Comparison of ENCODE assay signal across 9 mouse cellular contexts in the genomic region with DNA sequence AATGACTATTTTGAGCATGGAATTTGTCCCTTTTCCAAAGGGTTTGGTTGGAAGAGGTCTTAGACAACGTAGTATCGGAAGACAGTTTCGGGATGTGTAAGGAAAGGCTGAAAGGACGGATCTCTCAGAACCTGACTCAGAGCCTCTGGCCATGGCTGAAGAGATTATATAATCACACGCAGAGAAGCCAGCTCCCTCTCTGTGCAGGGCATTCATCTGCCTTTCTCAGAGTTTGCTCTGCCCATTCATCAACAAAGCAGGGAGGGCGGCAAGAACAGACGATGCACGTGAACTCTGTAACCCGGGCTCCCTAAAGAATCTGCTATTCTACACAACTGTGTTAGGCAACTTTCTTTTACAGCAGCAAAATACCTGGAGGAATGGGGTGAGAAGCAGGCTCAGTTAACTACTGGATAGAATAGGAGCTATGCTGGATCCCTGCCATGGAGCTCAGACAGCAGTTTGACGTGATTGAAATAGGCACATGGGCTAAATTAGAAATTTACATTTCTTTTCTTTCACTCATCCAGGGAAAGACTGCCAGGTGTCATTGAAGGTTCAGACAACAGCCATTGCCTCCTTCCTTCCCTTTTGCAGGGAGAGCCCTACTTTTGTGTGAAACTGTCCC. TPM values are rescaled to one million over a fixed set of nuclear protein-coding genes. Genes with fewer than 3 reads are reported as not detected.
DNase-seq lines count a peak whose midpoint lies in the region; ATAC-seq lines count a peak whose summit lies in the region.
"Had no signal": no experiment of that assay in that cellular context is flagged by ENCODE, and none has a peak within 500 bp of the region (broad histone marks: within the 10 kb centered on the region; RNA-seq: fewer than 3 reads in every experiment).

No protein-coding gene starts in this region.

- no peak for ATAC-seq in heart, embryonic 12.5 days (ENCODE audit: insufficient number of reproducible peaks, low FRiP score)
- ATAC-seq in forebrain, embryonic 15.5 days (replicated peaks) = peak; percentile 17; the same call in 1 of the 2 replicates
- ATAC-seq in midbrain, embryonic 12.5 days (ENCODE audit: low FRiP score, low read depth) = peak; percentile 5; the same call in 1 of the 2 replicates

- H3K27me3 ChIP-seq in heart, embryonic 12.5 days (replicated peaks) = no peaks in the 10 kb centered on the region
- H3K27me3 ChIP-seq in forebrain, embryonic 15.5 days = no peaks in the 10 kb centered on the region
- H3K27me3 ChIP-seq in midbrain, embryonic 12.5 days = no peaks in the 10 kb centered on the region

- H3K36me3 ChIP-seq in heart, embryonic 12.5 days = no peaks in the 10 kb centered on the region
- no peaks in the 10 kb centered on the region for H3K36me3 ChIP-seq in forebrain, embryonic 15.5 days
- no peaks in the 10 kb centered on the region for H3K36me3 ChIP-seq in midbrain, embryonic 12.5 days
- H3K36me3 ChIP-seq: G1E had no signal

- H3K9me3 ChIP-seq in heart, embryonic 12.5 days (replicated peaks) = no peaks in the 10 kb centered on the region
- H3K9me3 ChIP-seq in forebrain, embryonic 15.5 days = no peaks in the 10 kb centered on the region
- H3K9me3 ChIP-seq in midbrain, embryonic 12.5 days = no peaks in the 10 kb centered on the region
- H3K9me3 ChIP-seq: G1E had no signal

- peak overlapping the region; percentile 37; the same call in 1 of the 2 replicates for H3K4me3 ChIP-seq in heart, embryonic 12.5 days
- peak overlapping the region; percentile 38 for H3K4me3 ChIP-seq in forebrain, embryonic 15.5 days
- H3K4me3 ChIP-seq in midbrain, embryonic 12.5 days = peak overlapping the region; percentile 25

- H3K9ac ChIP-seq in heart, embryonic 12.5 days = peak overlapping the region; percentile 56; the same call in 1 of the 2 replicates
- peak overlapping the region; percentile 42 for H3K9ac ChIP-seq in forebrain, embryonic 15.5 days (replicated peaks)
- H3K9ac ChIP-seq in midbrain, embryonic 12.5 days (replicated peaks) = peak overlapping the region; percentile 37

- peak overlapping the region; percentile 77 for H3K27ac ChIP-seq in heart, embryonic 12.5 days (ENCODE audit: poor library complexity, severe bottlenecking)
- peak overlapping the region; percentile 81 for H3K27ac ChIP-seq in forebrain, embryonic 15.5 days (replicated peaks)
- H3K27ac ChIP-seq in midbrain, embryonic 12.5 days (replicated peaks) = peak overlapping the region; percentile 81

- H3K4me1 ChIP-seq in heart, embryonic 12.5 days (replicated peaks) = peaks cover 11% of the 10 kb centered on the region
- peaks cover 16% of the 10 kb centered on the region for H3K4me1 ChIP-seq in forebrain, embryonic 15.5 days
- H3K4me1 ChIP-seq in midbrain, embryonic 12.5 days = peaks cover 15% of the 10 kb centered on the region

- WGBS in heart, embryonic 12.5 days = 39% methylated on average over 10 of the region's 10 CpGs
- WGBS in forebrain, embryonic 15.5 days = 4% methylated on average over 10 of the region's 10 CpGs
- WGBS in midbrain, embryonic 12.5 days = 6% methylated on average over 10 of the region's 10 CpGs

- DNase-seq in heart, adult 8-10 months (ENCODE audit: low spot score) = no peak
- DNase-seq in brain, adult 2 months (ENCODE audit: low read depth, low spot score) = peak; percentile 84
- no peak for DNase-seq in T-cell, adult 2 months (ENCODE audit: low spot score)
- no peak for DNase-seq in kidney, adult 11 months
- no peak for DNase-seq in gastrocnemius, postnatal 4 days (ENCODE audit: low spot score in 2 of 2)

- peak overlapping the region; percentile 68 for H3K4me2 ChIP-seq in heart, embryonic 12.5 days
- H3K4me2 ChIP-seq in forebrain, embryonic 15.5 days (replicated peaks) = peak overlapping the region; percentile 57
- H3K4me2 ChIP-seq in midbrain, embryonic 12.5 days (replicated peaks) = peak overlapping the region; percentile 55

RNA-seq across cellular contexts. Expression of a gene that starts 13.6 kb away (rescaled TPM):
- 2,266 and 2,393 TPM in 2 replicates for polyA plus RNA-seq in heart, embryonic 12.5 days (2016; fragmentation: Nextera tagmentation; extraction: Ambion mirVana)
- 100 to 1,000 TPM; 216 to 258 (median 253) TPM for total RNA-seq in heart, adult 8-10 months (2022)
- 1,708 and 1,857 TPM in 2 replicates for polyA plus RNA-seq in forebrain, embryonic 15.5 days (2015; fragmentation: Nextera tagmentation; extraction: Ambion mirVana)
- 1,213 and 1,289 TPM in 2 replicates for polyA plus RNA-seq in midbrain, embryonic 12.5 days (2016; fragmentation: Nextera tagmentation; extraction: Ambion mirVana)
- 100 to 1,000 TPM; 164 TPM for total RNA-seq in gastrocnemius, postnatal 4 days (2021)

RNA-seq across cellular contexts. Expression of a gene that starts 19.6 kb away (rescaled TPM):
- 2.1 and 2.2 TPM in 2 replicates for polyA plus RNA-seq in heart, embryonic 12.5 days (2016; fragmentation: Nextera tagmentation; extraction: Ambion mirVana)
- total RNA-seq in heart, adult 8-10 months (2022) = under 1 TPM in 2 of 4 experiments, not detected in 2; 0.34 to 0.35 TPM
- polyA plus RNA-seq in forebrain, embryonic 15.5 days (2015; fragmentation: Nextera tagmentation; extraction: Ambion mirVana) = 2.9 and 3.5 TPM in 2 replicates
- 1.8 and 2.4 TPM in 2 replicates for polyA plus RNA-seq in midbrain, embryonic 12.5 days (2016; fragmentation: Nextera tagmentation; extraction: Ambion mirVana)
- 1 to 10 TPM in 1 of 2 experiments, under 1 TPM in 1; 0.96 to 1.0 TPM for total RNA-seq in gastrocnemius, postnatal 4 days (2021)
- polyA plus RNA-seq: G1E had no signal

RNA-seq across cellular contexts. Expression of a gene that starts 36.4 kb away (rescaled TPM):
- polyA plus RNA-seq in heart, embryonic 12.5 days (2016; fragmentation: Nextera tagmentation; extraction: Ambion mirVana) = 7.2 and 8.1 TPM in 2 replicates
- 10 to 100 TPM in 3 of 4 experiments, 1 to 10 TPM in 1; 7.3 to 16.9 (median 13.2) TPM for total RNA-seq in heart, adult 8-10 months (2022)
- polyA plus RNA-seq in forebrain, embryonic 15.5 days (2015; fragmentation: Nextera tagmentation; extraction: Ambion mirVana) = 3.9 and 5.1 TPM in 2 replicates
- 7.7 and 7.9 TPM in 2 replicates for polyA plus RNA-seq in midbrain, embryonic 12.5 days (2016; fragmentation: Nextera tagmentation; extraction: Ambion mirVana)
- total RNA-seq in gastrocnemius, postnatal 4 days (2021) = 1 to 10 TPM; 7.6 to 9.2 TPM

RNA-seq across cellular contexts. Expression of a gene that starts 47.8 kb away (rescaled TPM):
- polyA plus RNA-seq in heart, embryonic 12.5 days (2016; fragmentation: Nextera tagmentation; extraction: Ambion mirVana) = 125 and 126 TPM in 2 replicates
- total RNA-seq in heart, adult 8-10 months (2022) = 10 to 100 TPM; 17.3 to 25.0 (median 21.4) TPM
- polyA plus RNA-seq in forebrain, embryonic 15.5 days (2015; fragmentation: Nextera tagmentation; extraction: Ambion mirVana) = 330 and 334 TPM in 2 replicates
- polyA plus RNA-seq in midbrain, embryonic 12.5 days (2016; fragmentation: Nextera tagmentation; extraction: Ambion mirVana) = 294 and 315 TPM in 2 replicates
- 10 to 100 TPM; 55.0 to 60.2 TPM for total RNA-seq in gastrocnemius, postnatal 4 days (2021)

RNA-seq across cellular contexts. Expression of a gene that starts 51.3 kb away (rescaled TPM):
- polyA plus RNA-seq in heart, embryonic 12.5 days (2016; fragmentation: Nextera tagmentation; extraction: Ambion mirVana) = not detected in 2 replicates
- not detected for total RNA-seq in heart, adult 8-10 months (2022)
- not detected in 2 replicates for polyA plus RNA-seq in forebrain, embryonic 15.5 days (2015; fragmentation: Nextera tagmentation; extraction: Ambion mirVana)
- polyA plus RNA-seq in midbrain, embryonic 12.5 days (2016; fragmentation: Nextera tagmentation; extraction: Ambion mirVana) = not detected in 2 replicates
- total RNA-seq in gastrocnemius, postnatal 4 days (2021) = not detected
- total RNA-seq: G1E had no signal
- polyA plus RNA-seq: G1E had no signal
